Mouse (Mus musculus): ENCODE measurements around the gene Mrpl12. TPM values are rescaled to one million over a fixed set of nuclear protein-coding genes. Genes with fewer than 3 reads are reported as not detected.

Mrpl12 gene
- polyA plus RNA-seq, 1 experiment = 304 TPM

- Histone ChIP-seq H3K27ac (replicated peaks; ENCODE audit: low read depth, low read length) (no peak overlapping the region), H3K4me1 (ENCODE audit: control insufficient read depth, insufficient read depth, insufficient read length, low read length) (no peaks in the 10 kb centered on the region), H3K4me3 (ENCODE audit: insufficient read depth, low read depth, low read length) (peak overlapping the region; percentile 88)
Measured at GRCm38 (mm10) chr11:120458847-120459597, 25.4 kb upstream of the Mrpl12 start.

DNA sequence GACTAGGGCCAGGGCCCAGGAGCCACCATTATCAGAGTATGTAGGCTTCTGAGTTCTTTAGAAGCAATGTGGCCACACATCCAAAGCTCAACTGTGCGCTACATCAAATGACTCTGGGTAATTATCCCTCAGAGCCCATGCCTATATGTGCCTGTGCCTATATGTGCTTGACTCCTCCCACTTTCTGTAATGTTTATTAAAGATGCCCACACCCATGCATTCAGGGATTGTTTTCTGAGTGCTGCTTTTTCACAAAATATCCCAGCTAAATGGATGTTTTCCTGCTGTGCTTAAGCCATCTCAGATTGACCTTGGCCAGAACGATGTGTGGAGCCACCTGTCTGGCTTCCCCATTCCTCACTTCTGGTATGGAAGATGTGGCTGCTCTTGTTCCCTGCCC, 20.9 kb upstream of the Mrpl12 start:
- Histone ChIP-seq H3K4me3 (ENCODE audit: insufficient read depth, low read depth, low read length) (no peak overlapping the region), H3K27ac (replicated peaks; ENCODE audit: low read depth, low read length) (no peak overlapping the region), H3K4me1 (ENCODE audit: control insufficient read depth, insufficient read depth, insufficient read length, low read length) (peaks cover 2% of the 10 kb centered on the region; the same call in 1 of the 2 replicates)

DNA sequence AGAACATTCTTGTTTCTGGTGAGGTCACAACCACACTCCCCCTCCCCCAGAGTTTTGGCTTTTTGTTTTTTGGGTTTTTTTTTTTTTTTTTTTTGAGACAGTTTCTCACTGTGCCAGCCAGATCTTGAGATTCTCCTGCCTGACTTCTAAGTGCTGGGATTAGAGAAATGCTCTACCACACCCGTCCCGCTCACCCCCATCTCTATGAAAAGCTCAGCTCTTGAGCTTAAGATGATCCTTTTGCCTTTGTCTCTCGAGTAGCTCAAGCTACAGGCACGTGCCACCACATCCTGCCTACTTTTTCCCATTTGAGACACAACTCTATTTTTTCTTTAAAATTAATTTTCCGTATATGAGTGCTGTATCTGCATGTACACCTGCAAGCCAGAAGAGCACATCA, 20.0 kb upstream of the Mrpl12 start:
- Histone ChIP-seq H3K4me1 (ENCODE audit: control insufficient read depth, insufficient read depth, insufficient read length, low read length) (peaks cover 2% of the 10 kb centered on the region; the same call in 1 of the 2 replicates), H3K27ac (replicated peaks; ENCODE audit: low read depth, low read length) (no peak overlapping the region), H3K4me3 (ENCODE audit: insufficient read depth, low read depth, low read length) (no peak overlapping the region)

GRCm38 (mm10) chr11:120465521-120465920, 18.9 kb upstream of the Mrpl12 start:
- H3K27ac ChIP-seq (replicated peaks; ENCODE audit: low read depth, low read length) = no peak overlapping the region
- no peak overlapping the region for H3K4me3 ChIP-seq (ENCODE audit: insufficient read depth, low read depth, low read length)

DNA sequence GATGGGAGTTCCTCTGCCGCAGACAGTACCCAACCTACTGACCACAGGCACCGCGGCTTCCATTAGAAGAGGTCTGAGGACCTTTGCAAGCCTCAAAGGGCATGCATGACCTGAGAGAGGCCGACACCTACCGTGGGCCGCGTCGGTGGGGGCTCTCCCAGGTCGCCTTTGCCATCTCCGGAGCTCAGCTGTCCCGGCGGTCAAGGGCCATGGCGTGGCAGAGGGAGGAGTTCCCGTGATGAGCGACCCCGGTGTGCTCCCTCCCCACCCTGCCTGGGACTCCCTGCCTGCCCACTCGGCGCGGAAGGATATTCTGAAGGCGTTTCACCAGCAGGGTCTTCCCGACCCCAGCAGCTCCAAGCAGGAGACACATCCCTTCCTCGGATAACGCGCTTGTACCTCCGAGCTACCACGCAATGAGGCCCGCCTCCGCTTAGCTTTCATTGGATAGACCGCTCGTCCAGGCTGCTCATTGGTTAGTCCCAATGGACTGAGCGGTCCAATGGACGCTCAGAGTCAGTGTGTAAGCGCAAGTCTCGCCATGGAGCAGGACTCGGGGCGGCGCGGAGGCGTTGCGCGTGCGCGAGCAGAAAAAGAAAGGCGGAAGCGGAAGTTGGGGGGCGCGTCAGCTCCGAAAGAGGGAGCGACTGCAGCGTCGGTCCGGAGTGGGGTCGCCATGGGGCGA, 17.2 kb upstream of the Mrpl12 start, which contains the start of gene Arl16:
Arl16 (minus strand) TSS at position 557 of the 685 bp plus-strand sequence.
- H3K4me3 ChIP-seq (ENCODE audit: insufficient read depth, low read depth, low read length) = peak within 1 kb of the TSS; percentile 89
- H3K4me1 ChIP-seq (ENCODE audit: control insufficient read depth, insufficient read depth, insufficient read length, low read length) = peaks cover 2% of the 10 kb centered on the region; the same call in 1 of the 2 replicates
- peak within 1 kb of the TSS; percentile 27; the same call in 1 of the 2 replicates for H3K27ac ChIP-seq (replicated peaks; ENCODE audit: low read depth, low read length)

More at GRCm38 (mm10) chr11:120465521-120465920, 18.9 kb upstream of the Mrpl12 start:
- H3K4me1 ChIP-seq (ENCODE audit: control insufficient read depth, insufficient read depth, insufficient read length, low read length) = peaks cover 2% of the 10 kb centered on the region; the same call in 1 of the 2 replicates

GRCm38 (mm10) chr11:120467736-120468092, 16.7 kb upstream of the Mrpl12 start:
- peak overlapping the region; percentile 89 for H3K4me3 ChIP-seq (ENCODE audit: insufficient read depth, low read depth, low read length)
- peaks cover 2% of the 10 kb centered on the region; the same call in 1 of the 2 replicates for H3K4me1 ChIP-seq (ENCODE audit: control insufficient read depth, insufficient read depth, insufficient read length, low read length)
- peak overlapping the region; percentile 27; the same call in 1 of the 2 replicates for H3K27ac ChIP-seq (replicated peaks; ENCODE audit: low read depth, low read length)

- Histone ChIP-seq H3K4me1 (ENCODE audit: control insufficient read depth, insufficient read depth, insufficient read length, low read length) (no peaks in the 10 kb centered on the region), H3K27ac (replicated peaks; ENCODE audit: low read depth, low read length) (no peak overlapping the region), H3K4me3 (ENCODE audit: insufficient read depth, low read depth, low read length) (no peak overlapping the region)
Measured at GRCm38 (mm10) chr11:120472052-120472451, 12.4 kb upstream of the Mrpl12 start.

- Histone ChIP-seq H3K4me1 (ENCODE audit: control insufficient read depth, insufficient read depth, insufficient read length, low read length) (no peaks in the 10 kb centered on the region; the same call in 1 of the 2 replicates), H3K4me3 (ENCODE audit: insufficient read depth, low read depth, low read length) (no peak overlapping the region), H3K27ac (replicated peaks; ENCODE audit: low read depth, low read length) (no peak overlapping the region)
Measured at GRCm38 (mm10) chr11:120483448-120483934, 922 bp upstream of the Mrpl12 start.

DNA sequence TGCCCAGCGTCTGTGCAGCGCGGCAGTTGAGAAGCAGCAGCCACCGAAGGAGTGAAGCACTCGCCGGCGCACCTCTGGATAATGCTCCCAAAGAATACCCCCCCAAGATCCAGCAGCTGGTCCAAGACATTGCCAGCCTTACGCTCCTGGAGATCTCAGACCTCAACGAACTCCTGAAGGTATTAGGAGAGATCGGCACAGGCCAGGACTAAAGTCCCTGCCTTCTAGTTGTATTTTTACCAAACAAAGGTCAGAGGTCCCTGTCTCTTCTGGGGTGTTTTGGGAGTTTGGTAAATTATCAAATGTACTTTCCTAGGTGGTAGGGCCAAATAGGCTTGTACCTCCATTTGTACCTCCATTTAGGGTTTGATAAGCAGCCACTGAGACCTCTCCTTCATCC, 838 bp downstream of the Mrpl12 start:
- peak overlapping the region; percentile 89 for H3K4me3 ChIP-seq (ENCODE audit: insufficient read depth, low read depth, low read length)
- H3K4me1 ChIP-seq (ENCODE audit: control insufficient read depth, insufficient read depth, insufficient read length, low read length) = no peaks in the 10 kb centered on the region; the same call in 1 of the 2 replicates
- H3K27ac ChIP-seq (replicated peaks; ENCODE audit: low read depth, low read length) = peak overlapping the region; percentile 83

GRCm38 (mm10) chr11:120488516-120488915, 4.1 kb downstream of the Mrpl12 start:
- no peak overlapping the region for H3K4me3 ChIP-seq (ENCODE audit: insufficient read depth, low read depth, low read length)
- peaks cover 8% of the 10 kb centered on the region for H3K4me1 ChIP-seq (ENCODE audit: control insufficient read depth, insufficient read depth, insufficient read length, low read length)
- no peak overlapping the region for H3K27ac ChIP-seq (replicated peaks; ENCODE audit: low read depth, low read length)

GRCm38 (mm10) chr11:120489054-120489761, 4.8 kb downstream of the Mrpl12 start:
- H3K27ac ChIP-seq (replicated peaks; ENCODE audit: low read depth, low read length) = no peak overlapping the region
- peaks cover 8% of the 10 kb centered on the region for H3K4me1 ChIP-seq (ENCODE audit: control insufficient read depth, insufficient read depth, insufficient read length, low read length)
- H3K4me3 ChIP-seq (ENCODE audit: insufficient read depth, low read depth, low read length) = no peak overlapping the region

DNA sequence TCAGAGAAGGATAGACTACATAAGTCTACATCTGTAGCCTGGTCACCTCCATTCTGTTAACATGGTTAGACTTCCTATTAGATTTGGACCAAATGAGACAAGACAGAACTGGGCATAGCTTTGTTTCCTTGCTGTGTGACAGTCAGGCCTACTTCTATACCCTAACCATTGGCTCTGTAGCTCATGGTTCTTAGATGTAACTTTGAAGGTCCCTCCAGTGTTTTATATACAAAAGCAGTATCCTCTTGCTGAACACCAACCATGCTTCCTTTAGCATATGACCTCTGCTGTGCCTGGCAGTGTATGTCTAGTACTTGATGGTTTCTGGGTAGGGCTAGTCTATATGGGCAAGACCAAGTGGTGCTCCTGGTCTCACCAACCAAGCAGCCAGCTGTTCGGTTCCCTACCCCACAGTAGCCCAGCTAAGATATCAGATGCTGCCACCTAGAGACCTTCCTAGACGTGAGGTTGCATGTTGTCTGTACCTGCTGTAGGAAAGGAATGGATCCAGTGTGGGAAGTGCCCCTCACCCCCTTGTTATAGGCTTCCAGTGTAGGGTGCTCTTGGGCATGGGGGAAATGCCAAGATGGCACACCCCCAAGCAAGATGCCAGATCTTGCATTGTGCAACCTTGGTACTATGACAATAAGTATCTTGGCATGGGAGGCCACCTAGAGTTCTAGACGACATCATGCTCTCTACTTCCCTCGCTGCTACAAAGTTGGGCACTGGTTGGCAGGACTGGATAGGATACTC, 6.1 kb downstream of the Mrpl12 start:
- peaks cover 8% of the 10 kb centered on the region for H3K4me1 ChIP-seq (ENCODE audit: control insufficient read depth, insufficient read depth, insufficient read length, low read length)
- H3K4me3 ChIP-seq (ENCODE audit: insufficient read depth, low read depth, low read length) = no peak overlapping the region
- no peak overlapping the region for H3K27ac ChIP-seq (replicated peaks; ENCODE audit: low read depth, low read length)

- peak within 1 kb of the TSS; percentile 86 for H3K4me3 ChIP-seq (ENCODE audit: insufficient read depth, low read depth, low read length)
- peaks cover 8% of the 10 kb centered on the region for H3K4me1 ChIP-seq (ENCODE audit: control insufficient read depth, insufficient read depth, insufficient read length, low read length)
- H3K27ac ChIP-seq (replicated peaks; ENCODE audit: low read depth, low read length) = peak within 1 kb of the TSS; percentile 3; the same call in 1 of the 2 replicates
Measured at GRCm38 (mm10) chr11:120491317-120492023, 7.1 kb downstream of the Mrpl12 start, which contains the start of gene Slc25a10. Slc25a10 (plus strand) TSS chr11:120491840.

Measured in brown adipose tissue, adult 24 weeks (tissue).